Mouse (Mus musculus) cerebellum, adult 9-10 months (tissue): ENCODE measurements around the gene Sms.

Experiments
- DNase-seq: peaks from one replicate; pipeline ENCODE4 v3.0.0; 2022

The Sms gene

DNA sequence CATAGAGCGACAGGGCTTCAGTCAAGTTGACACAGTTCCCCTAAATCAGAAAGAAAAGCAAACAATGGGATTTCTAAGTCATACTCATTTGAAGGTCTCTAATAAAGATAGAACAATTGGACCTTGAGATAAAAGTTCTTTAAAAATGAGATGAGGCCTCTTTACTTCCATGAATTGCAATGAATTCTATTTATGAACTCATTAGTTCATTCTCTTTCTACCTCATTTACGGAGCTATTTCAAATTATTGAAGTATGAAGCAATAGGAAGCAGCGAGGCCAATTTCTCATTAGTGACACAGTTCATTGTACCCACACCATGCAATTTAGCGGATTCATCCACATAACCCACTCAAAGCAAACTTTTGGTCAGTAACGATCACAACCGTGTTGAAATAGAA lies 44.7 kb downstream of the Sms start:
- DNase-seq: no peak

GRCm38 (mm10) chrX:157434768-157435167 lies 57.3 kb downstream of the Sms start:
- no peak for DNase-seq

GRCm38 (mm10) chrX:157419451-157419850 lies 72.6 kb downstream of the Sms start:
- DNase-seq: no peak

GRCm38 (mm10) chrX:157415212-157415611 lies 76.9 kb downstream of the Sms start, which contains the start of gene Phex:
TSS of gene Phex (minus strand) at chrX:157415312.
- no peak for DNase-seq

GRCm38 (mm10) chrX:157404919-157405318 lies 87.2 kb downstream of the Sms start:
- DNase-seq: no peak
